Mouse (Mus musculus) testis, adult 2 months (tissue): ENCODE results near the gene Cmas. TPM values are rescaled to one million over a fixed set of nuclear protein-coding genes. Genes with fewer than 3 reads are reported as not detected.

ENCODE experiments used
- H3K27ac ChIP-seq: fragments of 200-500 bp; 2 replicates; pipeline ENCODE4 v1.5.1; 2012; ENCODE audit warnings: low read depth, low read length; ENCODE audit not compliant: control insufficient read depth, insufficient read depth
- H3K27me3 ChIP-seq: fragments of 200-500 bp; 2 replicates; pipeline ENCODE4 v1.6.1; 2012; ENCODE audit warnings: mild to moderate bottlenecking, low read length, moderate library complexity; ENCODE audit not compliant: control insufficient read depth, insufficient read depth
- H3K36me3 ChIP-seq: fragments of 200-500 bp; 2 replicates; pipeline ENCODE4 v1.6.1; 2012; ENCODE audit warnings: mild to moderate bottlenecking, low read length; ENCODE audit not compliant: control insufficient read depth, insufficient read depth
- H3K4me1 ChIP-seq: fragments of 200-500 bp; 2 replicates; pipeline ENCODE4 v1.6.1; 2012; ENCODE audit warnings: low read length; ENCODE audit not compliant: control insufficient read depth, insufficient read depth
- H3K4me3 ChIP-seq: fragments of 200-500 bp; 2 replicates; pipeline ENCODE4 v1.5.1; 2012; ENCODE audit warnings: low read depth, mild to moderate bottlenecking, low read length, moderate library complexity, mixed read lengths; ENCODE audit not compliant: control insufficient read depth
- CTCF ChIP-seq: fragments of 200-500 bp; IDR thresholded peaks from 2 replicates; pipeline ENCODE4 v1.5.1; 2012; ENCODE audit warnings: low read depth, mild to moderate bottlenecking, inconsistent platforms, low read length, moderate library complexity; ENCODE audit not compliant: control insufficient read depth, insufficient read depth, insufficient replicate concordance
- POLR2A ChIP-seq: fragments of 200-500 bp; IDR thresholded peaks from 2 replicates; pipeline ENCODE4 v1.6.1; 2012; ENCODE audit warnings: low read depth, mild to moderate bottlenecking, inconsistent platforms, low read length, moderate library complexity; ENCODE audit not compliant: control insufficient read depth
- polyA plus RNA-seq: library from polyadenylated mRNA; depleted of rRNA; stranded (reverse); fragments of >200 nt; gene quantifications from 2 replicates; pipeline ENCODE4 v1.2.3, GENCODE M21; 2012

Cmas gene
- polyA plus RNA-seq, 1 experiment, result 14.8 TPM

- TF ChIP-seq CTCF (no peak), POLR2A (no peak)
- Histone ChIP-seq H3K4me1 (no peaks in the 10 kb centered on the region; the same call in 1 of the 2 replicates), H3K4me3 (no peak overlapping the region), H3K36me3 (no peaks in the 10 kb centered on the region), H3K27me3 (no peaks in the 10 kb centered on the region), H3K27ac (no peak overlapping the region)
Measured at GRCm38 (mm10) chr6:142718167-142718566, 38.3 kb upstream of the Cmas start.

DNA sequence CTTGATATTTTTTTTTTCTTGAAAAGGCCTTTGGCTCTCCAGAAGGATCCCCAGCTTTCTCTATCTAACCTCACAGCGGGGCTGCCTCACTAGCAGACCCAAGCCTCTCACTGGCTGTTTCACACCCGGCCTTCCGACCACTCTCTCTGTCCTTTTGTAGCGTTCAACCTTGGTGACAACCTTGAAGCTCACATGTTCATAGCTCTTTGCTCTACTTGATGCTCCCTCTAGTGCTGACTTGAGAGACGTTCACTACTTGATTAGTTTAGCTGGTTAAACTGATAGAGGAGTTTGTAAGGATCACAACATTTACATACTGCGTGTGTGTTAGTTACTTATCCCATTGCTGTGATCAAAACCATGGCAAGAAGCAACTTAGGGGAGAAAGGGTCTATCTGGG, 35.8 kb upstream of the Cmas start:
- no peaks in the 10 kb centered on the region; the same call in 1 of the 2 replicates for H3K4me1 ChIP-seq
- no peak overlapping the region for H3K27ac ChIP-seq
- no peak overlapping the region for H3K4me3 ChIP-seq
- no peaks in the 10 kb centered on the region for H3K36me3 ChIP-seq
- no peaks in the 10 kb centered on the region for H3K27me3 ChIP-seq
- TF ChIP-seq POLR2A (no peak), CTCF (no peak)

DNA sequence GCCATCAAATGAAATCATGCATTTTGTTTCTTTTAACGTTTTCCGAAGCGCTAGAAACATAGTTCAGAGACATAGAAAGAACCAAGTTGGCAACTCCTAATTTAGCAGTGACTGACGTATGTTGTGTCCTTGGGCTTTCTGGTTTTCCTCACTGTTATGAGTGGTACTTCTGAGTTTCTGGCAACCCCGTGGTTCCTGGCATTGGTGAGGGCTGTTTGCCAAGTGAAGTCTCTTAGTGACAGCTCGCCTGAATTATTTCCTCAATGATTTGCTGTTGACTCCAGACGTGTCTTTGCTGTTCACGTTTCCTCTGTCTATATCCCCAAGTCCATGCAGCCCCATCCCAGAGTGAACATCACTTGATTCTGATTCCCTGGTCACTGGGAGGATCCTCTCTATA, 34.8 kb upstream of the Cmas start:
- H3K27me3 ChIP-seq, result no peaks in the 10 kb centered on the region
- no peak for TF ChIP-seq POLR2A
- no peak for TF ChIP-seq CTCF
- H3K36me3 ChIP-seq, result no peaks in the 10 kb centered on the region
- no peak overlapping the region for H3K27ac ChIP-seq
- no peaks in the 10 kb centered on the region; the same call in 1 of the 2 replicates for H3K4me1 ChIP-seq
- H3K4me3 ChIP-seq, result no peak overlapping the region

- no peaks in the 10 kb centered on the region for H3K27me3 ChIP-seq
- no peaks in the 10 kb centered on the region for H3K36me3 ChIP-seq
- TF ChIP-seq POLR2A (no peak), CTCF (no peak)
- no peak overlapping the region for H3K27ac ChIP-seq
- no peak overlapping the region for H3K4me3 ChIP-seq
- H3K4me1 ChIP-seq, result no peaks in the 10 kb centered on the region; the same call in 1 of the 2 replicates
Measured at GRCm38 (mm10) chr6:142726032-142726431, 30.5 kb upstream of the Cmas start.

- Histone ChIP-seq H3K27me3 (no peaks in the 10 kb centered on the region), H3K4me1 (no peaks in the 10 kb centered on the region), H3K4me3 (no peak overlapping the region), H3K36me3 (no peaks in the 10 kb centered on the region), H3K27ac (no peak overlapping the region)
- TF ChIP-seq CTCF, result no peak
Measured at GRCm38 (mm10) chr6:142732567-142733290, 23.8 kb upstream of the Cmas start.

- Histone ChIP-seq H3K27ac (no peak overlapping the region), H3K27me3 (no peaks in the 10 kb centered on the region), H3K4me1 (no peaks in the 10 kb centered on the region), H3K36me3 (no peaks in the 10 kb centered on the region), H3K4me3 (no peak overlapping the region)
- TF ChIP-seq POLR2A (no peak), CTCF (peak; percentile 26; the same call in 1 of the 2 replicates)
Measured at GRCm38 (mm10) chr6:142735302-142736005, 21.0 kb upstream of the Cmas start.

GRCm38 (mm10) chr6:142738225-142738624, 18.3 kb upstream of the Cmas start:
- TF ChIP-seq CTCF (no peak), POLR2A (no peak)
- Histone ChIP-seq H3K27me3 (no peaks in the 10 kb centered on the region), H3K36me3 (no peaks in the 10 kb centered on the region), H3K4me3 (no peak overlapping the region), H3K4me1 (no peaks in the 10 kb centered on the region), H3K27ac (no peak overlapping the region)

- H3K36me3 ChIP-seq, result no peaks in the 10 kb centered on the region
- no peaks in the 10 kb centered on the region for H3K27me3 ChIP-seq
- no peak for TF ChIP-seq POLR2A
- no peak for TF ChIP-seq CTCF
- H3K4me3 ChIP-seq, result no peak overlapping the region
- H3K27ac ChIP-seq, result no peak overlapping the region
- H3K4me1 ChIP-seq, result no peaks in the 10 kb centered on the region
Measured at GRCm38 (mm10) chr6:142738637-142739036, 17.8 kb upstream of the Cmas start.
